Mouse (Mus musculus): ENCODE measurements at regions not wholly inside any gene's neighbourhood (a gene's known extent, or its start where the extent isn't known, plus 50 kb on each side); places are given as distances from the start of the nearest gene placed in this dataset.

- peak; percentile 37 to 48 for DNase-seq
These were observed 206.8 kb downstream of the Etnk1 start for GRCm38 (mm10) chr6:143373686-143374273.

DNA sequence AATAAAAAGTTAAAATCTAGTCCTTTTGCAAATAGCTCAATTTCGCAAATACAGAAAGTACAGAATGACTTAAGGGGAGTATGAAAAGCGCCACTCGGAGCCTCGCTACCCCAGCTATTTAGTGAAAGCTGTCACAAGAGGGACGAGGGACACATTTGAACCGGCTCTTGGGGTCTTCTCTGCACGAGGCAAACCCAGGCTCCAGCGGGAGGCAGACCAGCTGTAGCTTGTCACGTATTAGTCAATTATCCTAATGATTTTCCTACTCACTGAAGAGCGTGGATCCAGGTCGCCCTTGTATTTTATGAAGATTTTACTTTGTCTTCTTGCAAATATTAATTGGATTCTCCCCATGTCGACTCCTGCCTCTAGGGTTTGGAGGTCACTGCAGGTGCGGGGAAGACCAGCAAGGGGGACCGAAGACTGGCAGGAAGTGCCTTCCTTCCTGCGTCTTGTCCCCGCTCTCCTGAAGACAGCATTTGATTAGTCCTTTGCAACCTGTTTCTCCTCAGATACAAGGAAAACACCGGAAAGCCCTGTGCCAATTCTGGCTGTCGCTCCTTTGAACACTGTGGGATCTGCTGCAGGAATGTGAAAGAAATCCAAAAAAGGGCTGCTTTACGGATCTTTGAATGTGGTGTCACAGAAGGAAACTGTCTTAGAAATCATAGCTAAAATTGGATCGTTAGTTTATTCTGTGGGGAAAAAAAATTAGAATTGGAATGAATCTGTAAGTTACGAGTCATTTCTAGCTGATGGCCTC is 209.1 kb downstream of the Etnk1 start:
- no peak for DNase-seq

DNA sequence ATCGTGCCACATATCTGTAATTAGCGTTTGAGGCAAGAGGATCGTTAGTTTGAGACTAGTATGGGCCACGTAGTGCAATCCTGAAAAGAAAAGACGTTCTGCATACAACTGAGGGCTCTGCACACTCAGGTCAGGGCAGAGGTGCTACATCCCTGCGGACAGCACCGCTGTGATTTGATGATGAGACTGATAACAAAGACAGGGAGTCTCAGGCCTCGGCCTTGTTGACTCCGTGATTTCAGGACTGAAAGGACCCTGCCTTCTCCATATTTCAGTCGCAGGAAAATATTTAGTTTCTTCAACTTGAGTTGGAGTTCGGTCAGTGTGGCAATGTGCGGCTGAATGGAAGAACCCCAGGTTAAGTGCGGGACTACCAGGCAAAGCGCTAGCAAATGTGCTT is 210.1 kb downstream of the Etnk1 start:
- DNase-seq, result no peak

DNA sequence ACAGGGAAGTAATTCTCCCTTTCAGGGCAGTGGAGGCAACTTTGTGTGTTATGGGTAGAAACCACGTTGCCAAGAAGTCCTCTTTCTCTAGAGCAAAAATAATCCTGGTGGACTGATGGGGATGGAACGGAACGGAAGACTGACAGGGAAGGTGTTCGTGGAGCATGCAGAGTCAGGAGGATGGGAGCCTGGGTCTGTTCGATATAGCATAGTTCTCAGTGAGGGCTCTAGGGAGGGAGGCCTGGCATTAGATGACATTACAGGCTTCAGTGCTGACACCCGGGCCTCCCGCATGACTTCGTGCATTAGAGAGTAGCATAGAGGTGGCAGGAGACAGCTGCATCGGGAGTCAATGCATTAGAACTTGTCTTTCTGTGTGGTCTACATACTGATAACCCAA is 211.1 kb downstream of the Etnk1 start:
- DNase-seq, result no peak

DNA sequence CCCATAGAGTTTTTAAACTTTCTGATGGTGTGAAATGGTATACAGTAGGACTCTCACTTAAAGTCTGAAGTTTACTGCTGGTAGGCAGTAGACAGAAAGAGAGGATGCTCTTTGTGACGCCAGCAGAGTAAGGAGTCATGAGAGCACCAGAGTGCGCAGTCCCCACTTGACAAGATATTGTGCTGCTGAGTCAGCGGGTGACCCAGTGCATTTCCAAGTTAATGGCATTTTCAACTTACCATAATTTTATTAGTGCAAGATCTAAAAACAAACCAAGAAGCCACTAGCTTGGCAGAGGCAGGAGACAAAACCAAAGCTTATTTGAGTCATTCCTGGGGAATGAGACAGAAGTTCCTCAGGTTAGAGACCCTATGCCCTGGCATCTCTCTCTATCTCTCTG is 213.5 kb downstream of the Etnk1 start:
- no peak for DNase-seq

GRCm38 (mm10) chr6:143386597-143387450 is 219.8 kb downstream of the Etnk1 start:
- DNase-seq, result no peak

- no peak for DNase-seq
These were observed 226.7 kb downstream of the Etnk1 start for GRCm38 (mm10) chr6:143393543-143394207.

DNA sequence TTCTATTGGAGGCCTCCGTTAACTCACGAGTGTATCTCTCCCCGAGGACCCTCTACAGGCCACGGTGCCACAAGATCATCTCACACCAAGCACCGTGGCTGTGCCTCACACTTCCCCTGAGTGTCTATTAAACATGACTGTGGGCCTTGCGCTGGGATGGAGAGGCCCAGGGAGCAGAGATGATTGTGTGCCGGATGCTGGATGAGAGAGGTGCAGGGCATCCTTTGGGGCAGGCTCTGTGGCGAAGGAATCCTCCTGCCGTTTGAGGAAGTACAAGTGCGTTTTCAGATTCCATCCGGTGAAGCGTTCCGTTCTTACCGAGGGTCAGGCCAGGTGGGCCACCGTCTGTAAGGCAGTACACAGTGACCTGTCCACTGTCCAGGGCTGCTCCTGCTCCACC is 227.4 kb downstream of the Etnk1 start:
- DNase-seq, result no peak

GRCm38 (mm10) chr6:143401436-143401835 is 234.4 kb downstream of the Etnk1 start:
- DNase-seq, result no peak

- no peak for DNase-seq
These were observed 234.9 kb downstream of the Etnk1 start for GRCm38 (mm10) chr6:143401921-143402320.

DNA sequence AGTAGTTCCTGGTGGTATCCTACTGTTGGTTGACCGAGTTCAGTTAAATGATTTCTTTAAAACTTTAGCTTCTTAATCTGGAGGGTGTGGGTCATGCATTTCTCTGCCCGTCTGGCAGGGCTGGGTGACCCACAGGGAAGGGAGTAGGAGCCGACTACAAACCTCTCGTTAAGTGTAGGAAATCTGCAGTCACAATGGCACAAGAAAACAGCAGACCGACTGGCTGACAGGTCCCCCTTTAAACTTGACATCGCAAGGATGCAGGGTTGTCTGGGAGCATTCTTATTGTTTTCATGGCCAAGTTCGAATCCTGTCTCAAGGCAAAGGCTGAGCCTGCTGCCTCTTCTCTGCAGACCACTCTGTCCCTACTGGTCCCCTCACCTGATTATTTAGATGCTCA is 235.7 kb downstream of the Etnk1 start:
- no peak for DNase-seq

DNA sequence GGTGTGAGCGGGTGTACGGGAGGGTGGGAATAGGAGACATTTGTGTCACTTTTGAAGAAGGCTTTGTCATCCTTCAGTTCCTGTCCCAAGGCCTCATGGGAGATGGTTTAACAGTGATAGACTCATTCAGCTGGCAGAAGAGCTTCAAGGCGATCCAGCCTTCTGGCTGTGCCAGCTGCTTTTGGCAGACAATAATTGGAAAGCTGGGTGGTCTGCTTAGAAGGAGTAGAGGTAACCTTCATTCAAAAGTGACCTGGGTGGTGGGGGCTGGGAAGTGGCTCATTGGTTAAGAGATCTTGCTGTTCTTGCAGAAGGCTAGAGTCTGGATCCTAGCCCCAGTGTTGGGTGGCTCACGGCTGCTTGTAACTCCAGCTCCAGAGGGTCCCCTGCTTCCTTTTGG is 237.5 kb downstream of the Etnk1 start:
- no peak for DNase-seq

- no peak for DNase-seq
These were observed 245.0 kb downstream of the Etnk1 start for GRCm38 (mm10) chr6:143412056-143412455.

DNA sequence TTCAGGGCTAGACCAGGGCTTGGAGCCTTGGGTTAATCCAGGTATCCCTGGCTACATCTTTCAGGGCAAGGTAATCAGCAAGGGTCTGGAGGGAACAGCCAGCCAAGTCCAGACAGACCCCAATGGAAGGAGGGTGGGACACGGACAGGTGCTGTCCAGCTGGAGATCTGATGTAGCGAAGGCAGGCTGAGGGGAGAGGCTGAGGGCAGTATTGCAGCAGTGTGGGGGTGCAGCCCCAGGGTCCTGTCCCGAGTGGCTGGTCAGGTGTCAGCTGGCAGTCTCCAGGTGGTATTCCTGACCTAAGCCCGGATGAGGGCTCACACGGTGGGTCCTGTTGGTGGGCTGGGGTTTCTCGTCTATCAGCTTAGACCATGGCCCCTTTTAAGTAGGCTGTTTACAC is 245.7 kb downstream of the Etnk1 start:
- no peak for DNase-seq

DNA sequence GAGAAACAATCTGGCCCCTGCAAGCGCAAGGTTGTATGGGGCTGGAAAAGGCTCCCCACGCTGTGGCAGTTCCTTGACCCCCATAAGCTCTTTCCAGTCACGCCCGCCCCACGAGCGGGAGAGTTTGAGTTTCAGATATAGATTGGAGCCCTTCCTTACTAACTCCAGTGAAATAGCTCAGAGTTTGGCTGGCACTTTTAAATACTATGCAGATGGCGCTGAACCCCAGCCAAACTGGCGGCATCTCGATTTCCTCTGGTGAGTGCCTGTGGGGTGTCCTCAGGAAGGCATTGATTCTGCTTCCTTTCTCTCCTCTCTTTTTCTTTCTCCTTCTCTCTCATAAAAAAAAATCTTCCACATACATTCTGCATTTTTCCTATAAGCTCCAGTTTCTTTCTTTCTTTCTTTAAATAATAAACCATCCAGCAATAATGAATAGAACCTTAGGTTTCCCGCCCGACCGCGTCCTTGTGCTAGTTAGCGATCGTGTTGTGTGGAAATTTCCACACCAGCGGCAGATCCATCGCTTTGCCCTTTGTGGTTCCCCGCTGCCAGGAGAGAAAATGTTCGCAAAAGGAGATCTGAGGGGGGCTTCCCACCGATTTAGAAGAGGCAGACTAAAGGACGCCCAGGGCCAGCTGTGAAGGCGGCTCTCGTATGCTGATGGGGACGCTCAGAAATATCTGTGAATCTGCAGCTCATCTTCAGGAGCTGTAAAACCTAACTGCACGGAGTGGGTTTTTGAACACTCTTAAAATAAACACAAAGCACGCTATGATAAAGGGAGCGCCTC is 247.8 kb downstream of the Etnk1 start:
- DNase-seq, result peak; percentile 80 to 82

DNA sequence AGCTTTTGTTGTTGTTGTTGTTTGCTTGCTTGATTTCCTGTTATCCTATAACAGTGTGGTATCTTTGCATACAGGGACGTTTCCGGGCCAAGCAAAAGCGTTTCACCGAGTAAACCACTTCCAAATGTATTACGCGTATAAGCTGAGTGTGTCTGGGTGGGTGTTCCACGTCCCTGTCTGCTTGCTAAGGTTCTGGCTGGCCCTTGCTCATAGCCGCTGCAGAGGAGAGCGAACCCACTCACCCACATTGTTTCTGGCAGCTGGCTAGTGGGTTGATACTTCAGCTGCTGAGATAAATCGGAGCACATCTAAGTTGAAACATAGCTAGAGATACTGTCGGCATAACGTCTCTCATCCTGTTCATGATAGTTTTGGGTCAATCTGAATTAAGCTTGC is 248.4 kb downstream of the Etnk1 start:
- DNase-seq, result peak in 1 of 2 experiments; percentile 17

- DNase-seq, result no peak
These were observed 252.9 kb downstream of the Etnk1 start for GRCm38 (mm10) chr6:143419872-143420271.

GRCm38 (mm10) chr6:143423026-143423425 is 256.0 kb downstream of the Etnk1 start:
- no peak for DNase-seq

GRCm38 (mm10) chr6:143425182-143425829 is 258.3 kb downstream of the Etnk1 start:
- DNase-seq, result no peak

DNA sequence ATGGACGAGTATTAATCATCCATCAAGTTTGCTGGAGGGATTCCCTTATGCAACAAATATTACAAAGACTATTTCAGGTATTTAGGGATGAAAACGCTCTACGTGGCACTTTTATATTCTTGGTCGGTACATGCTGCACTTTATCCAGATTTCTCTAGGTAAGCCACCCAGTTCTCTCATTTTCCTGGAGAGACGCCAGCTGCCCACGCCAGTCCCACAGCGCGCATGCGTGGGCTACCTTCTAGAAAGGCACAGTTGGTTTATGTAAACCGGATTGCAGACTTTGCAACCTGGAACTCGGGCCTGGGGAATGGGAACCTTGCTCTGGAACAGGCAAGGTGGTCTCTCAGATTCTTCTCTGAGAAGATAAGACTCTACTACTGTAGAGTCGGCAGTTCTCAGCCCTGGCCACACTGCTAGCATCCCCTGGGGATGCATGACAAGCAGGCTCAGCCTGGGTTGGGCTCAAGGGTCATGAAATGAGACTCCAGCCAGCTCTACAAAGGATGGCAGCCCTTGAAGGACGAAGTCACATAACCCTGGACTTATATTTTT is 265.0 kb downstream of the Etnk1 start:
- peak in 1 of 2 experiments; percentile 62 for DNase-seq

Data from layer of hippocampus, postnatal 36 days (tissue).